Mouse (Mus musculus): ENCODE results near the gene Olfr1123.

- TF ChIP-seq CTCF (IDR thresholded peaks at IDR 0.05; ENCODE audit: extremely low read depth, insufficient read length, insufficient replicate concordance, low read depth, low read length) (no peak), POLR2A (IDR thresholded peaks at IDR 0.05; ENCODE audit: low read depth, low read length) (no peak)
Observed at GRCm38 (mm10) chr2:87429975-87430374, 13.5 kb downstream of the Olfr1123 start, which contains the start of gene Olfr1124.

Measured in small intestine, adult 2 months (tissue).